Mouse (Mus musculus) ES-Bruce4 (cell line): ENCODE data around the gene Stx12.

Experiments
- CTCF ChIP-seq: IDR thresholded peaks from one replicate; pipeline ENCODE4 v1.8.1; 2011; ENCODE audit warnings: low read depth, low read length
- EP300 ChIP-seq: IDR thresholded peaks from 2 replicates; pipeline ENCODE4 v1.6.1; 2011; ENCODE audit warnings: low read depth, low read length; ENCODE audit not compliant: insufficient read depth
- POLR2A ChIP-seq: IDR thresholded peaks from one replicate; pipeline ENCODE4 v1.8.1; 2011; ENCODE audit warnings: low read length; ENCODE audit not compliant: insufficient read depth

GRCm38 (mm10) chr4:132904071-132904470 is 19.8 kb upstream of the Stx12 start:
- no peak for TF ChIP-seq EP300
- no peak for TF ChIP-seq CTCF
- TF ChIP-seq POLR2A, result no peak
